Mouse (Mus musculus) brain, embryonic 14.5 days (tissue): ENCODE data around the gene Ascl3. TPM values are rescaled to one million over a fixed set of nuclear protein-coding genes. Genes with fewer than 3 reads are reported as not detected.

Experiments used
- DNase-seq: peaks from one replicate; pipeline ENCODE4 v3.0.0-alpha.2; 2011; ENCODE audit warnings: low read depth
- CTCF ChIP-seq: fragments of 200-500 bp; IDR thresholded peaks from 2 replicates; pipeline ENCODE4 v1.5.1; 2012; ENCODE audit warnings: inconsistent platforms, mild to moderate bottlenecking, moderate library complexity, borderline replicate concordance; ENCODE audit not compliant: insufficient read depth, insufficient read length; ENCODE audit errors: extremely low read depth
- POLR2A ChIP-seq: fragments of 200-500 bp; IDR thresholded peaks from 2 replicates; pipeline ENCODE4 v1.6.1; 2012; ENCODE audit warnings: mild to moderate bottlenecking, inconsistent platforms, borderline replicate concordance; ENCODE audit not compliant: poor library complexity, insufficient read depth, insufficient read length, severe bottlenecking; ENCODE audit errors: extremely low read depth
- polyA plus RNA-seq: library from polyadenylated mRNA; depleted of rRNA; stranded (reverse); fragments of >200 nt; gene quantifications from 2 replicates; pipeline ENCODE4 v1.2.3, GENCODE M21; 2012

Gene Ascl3
- polyA plus RNA-seq, 1 experiment, result 0.14 TPM

DNA sequence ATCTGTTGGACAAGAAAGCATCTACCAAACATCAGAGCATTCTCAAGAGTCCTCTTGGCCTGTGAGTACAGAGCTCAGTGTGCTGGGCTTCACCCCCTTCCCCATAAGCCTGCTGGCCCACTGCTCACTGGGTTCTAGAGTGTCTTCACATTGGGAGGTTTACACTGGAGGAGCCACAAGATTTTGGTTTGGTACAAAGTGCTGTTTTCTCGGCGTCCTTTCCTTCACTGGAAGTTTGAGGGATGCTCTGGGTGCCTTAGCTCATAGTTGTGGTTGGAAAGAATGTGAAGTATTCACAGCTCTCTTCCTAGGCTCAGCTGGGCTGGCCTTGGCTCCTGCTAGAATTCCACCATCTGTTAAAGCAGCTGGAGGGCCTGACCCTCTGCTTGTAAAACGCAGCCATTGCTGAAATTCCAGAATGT is 22.6 kb downstream of the Ascl3 start:
- peak; percentile 24 for DNase-seq
- no peak for TF ChIP-seq POLR2A
- TF ChIP-seq CTCF, result no peak

DNA sequence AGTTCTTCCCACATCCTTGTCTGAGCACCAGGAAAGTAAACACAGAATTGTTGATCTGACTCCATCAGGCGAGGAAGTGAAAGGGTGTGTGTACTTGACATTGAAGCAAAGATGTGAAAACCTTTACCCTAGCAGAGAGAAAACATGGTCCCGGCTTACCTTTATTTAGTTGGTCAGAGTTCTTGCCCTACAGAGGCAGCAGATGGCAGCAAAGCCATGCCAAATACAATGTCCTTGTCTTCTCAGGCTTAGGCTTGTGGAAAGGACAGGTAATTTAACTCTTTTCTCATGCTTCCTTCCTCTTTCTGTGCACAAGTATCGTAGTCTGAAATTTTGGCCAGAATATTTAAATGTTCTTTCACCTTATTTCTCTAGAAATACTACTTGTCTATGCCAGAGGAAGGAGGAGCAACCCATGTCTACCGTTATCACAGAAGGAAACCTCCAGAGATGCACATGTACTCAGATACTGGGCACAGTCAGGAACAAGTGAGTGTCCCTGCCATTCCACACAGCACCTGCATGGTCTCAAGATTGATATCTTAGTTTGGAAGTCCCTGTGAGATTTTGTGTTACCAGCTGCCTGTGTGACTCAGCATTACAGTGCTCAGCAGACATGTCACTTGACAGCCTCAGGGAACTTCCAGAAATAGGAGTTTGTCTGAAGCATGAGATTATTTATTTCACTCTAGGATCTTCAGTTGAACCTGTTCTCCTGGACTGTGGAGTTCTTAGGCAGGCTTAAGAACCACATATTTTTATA is 24.3 kb downstream of the Ascl3 start:
- peak; percentile 69; the same call in 1 of the 2 replicates for TF ChIP-seq CTCF
- no peak for TF ChIP-seq POLR2A
- DNase-seq, result peak; percentile 83

GRCm38 (mm10) chr7:109704461-109704860 is 27.1 kb downstream of the Ascl3 start:
- TF ChIP-seq CTCF (no peak), POLR2A (no peak)
- DNase-seq, result no peak

DNA sequence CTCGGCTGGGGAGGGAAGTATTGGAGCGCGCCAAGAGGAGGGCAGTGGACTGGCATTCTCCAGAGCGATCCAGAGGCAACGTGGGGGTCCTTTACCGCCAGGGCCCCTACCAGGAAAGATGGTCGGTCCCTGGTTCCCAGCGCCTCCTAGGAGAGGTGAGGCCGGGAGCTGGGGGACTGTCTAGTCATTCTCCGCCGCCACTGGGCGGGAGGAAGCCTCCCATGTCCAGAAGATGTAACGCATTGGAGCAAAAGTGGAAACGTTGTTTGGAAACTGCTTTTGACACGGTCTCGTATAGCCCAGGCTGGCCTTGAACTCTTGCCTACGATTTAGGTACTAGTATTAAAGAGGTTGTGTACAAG is 27.5 kb downstream of the Ascl3 start:
- no peak for TF ChIP-seq CTCF
- no peak for TF ChIP-seq POLR2A
- DNase-seq, result no peak

GRCm38 (mm10) chr7:109703190-109704015 is 28.1 kb downstream of the Ascl3 start, which contains the start of the genes St5 and Akip1:
St5 (minus strand) TSS chr7:109703605.
Akip1 (plus strand) TSS chr7:109703690.
- DNase-seq, result peak; percentile 97
- TF ChIP-seq CTCF (no peak), POLR2A (peak; percentile 57; the same call in 1 of the 2 replicates)

DNA sequence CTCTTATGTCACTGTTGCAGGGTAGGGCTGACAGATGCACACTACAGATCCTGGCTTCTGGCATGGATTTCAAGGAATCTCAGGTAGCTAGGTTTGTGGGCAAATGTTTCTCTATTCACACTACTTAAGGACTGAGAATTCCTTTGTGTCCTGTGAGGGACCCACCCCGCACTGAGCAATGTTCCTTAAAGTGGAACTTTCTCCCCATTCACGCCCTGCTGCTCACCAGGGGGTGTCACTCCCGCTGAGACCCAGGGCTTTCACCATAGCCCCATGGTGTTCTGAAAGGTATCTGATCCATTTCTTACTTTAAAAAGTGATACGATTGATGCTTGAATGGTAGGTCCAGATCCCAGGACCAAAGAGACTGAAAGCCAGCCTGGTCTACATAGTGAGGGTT is 28.8 kb downstream of the Ascl3 start:
- no peak for DNase-seq
- TF ChIP-seq POLR2A (no peak), CTCF (no peak)

DNA sequence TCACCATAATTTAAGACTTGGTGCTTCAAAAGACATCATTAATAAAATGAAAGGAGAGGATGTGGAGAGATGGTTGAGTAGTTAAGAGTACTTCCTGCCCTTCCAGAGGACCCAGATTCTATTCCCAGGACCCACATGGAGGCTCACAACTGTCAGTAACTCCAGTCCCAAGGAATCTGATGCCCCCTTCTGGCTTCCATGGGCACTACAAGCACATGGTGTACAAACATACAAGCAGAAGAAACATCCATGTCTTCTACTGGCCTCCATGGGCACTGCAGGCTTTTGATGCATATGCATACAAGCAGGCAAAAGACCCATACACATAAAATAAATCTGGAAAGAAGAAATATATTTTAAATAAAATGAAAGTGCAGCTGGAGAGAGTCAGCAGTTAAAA is 31.3 kb downstream of the Ascl3 start:
- no peak for TF ChIP-seq CTCF
- no peak for TF ChIP-seq POLR2A
- DNase-seq, result no peak

DNA sequence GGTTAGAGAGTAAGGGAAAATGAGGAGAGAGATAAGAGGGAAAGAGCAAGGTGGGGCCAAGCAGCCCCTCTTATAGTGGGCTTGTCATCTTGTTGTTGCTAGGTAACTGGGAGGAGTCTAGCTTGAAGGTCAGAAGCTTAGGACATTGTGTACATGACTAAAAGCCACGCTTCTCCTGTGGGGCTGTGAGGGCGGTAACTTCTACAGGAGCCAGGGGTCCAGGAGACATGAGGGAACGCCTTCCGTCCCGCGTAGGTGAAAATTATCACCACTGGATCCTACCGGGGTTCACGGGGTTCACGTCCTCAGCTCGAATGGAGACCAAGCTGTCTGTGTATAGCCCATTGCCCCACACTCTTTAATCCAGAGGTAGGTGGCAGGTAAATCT is 36.2 kb downstream of the Ascl3 start:
- TF ChIP-seq CTCF (no peak), POLR2A (no peak)
- DNase-seq, result no peak

DNA sequence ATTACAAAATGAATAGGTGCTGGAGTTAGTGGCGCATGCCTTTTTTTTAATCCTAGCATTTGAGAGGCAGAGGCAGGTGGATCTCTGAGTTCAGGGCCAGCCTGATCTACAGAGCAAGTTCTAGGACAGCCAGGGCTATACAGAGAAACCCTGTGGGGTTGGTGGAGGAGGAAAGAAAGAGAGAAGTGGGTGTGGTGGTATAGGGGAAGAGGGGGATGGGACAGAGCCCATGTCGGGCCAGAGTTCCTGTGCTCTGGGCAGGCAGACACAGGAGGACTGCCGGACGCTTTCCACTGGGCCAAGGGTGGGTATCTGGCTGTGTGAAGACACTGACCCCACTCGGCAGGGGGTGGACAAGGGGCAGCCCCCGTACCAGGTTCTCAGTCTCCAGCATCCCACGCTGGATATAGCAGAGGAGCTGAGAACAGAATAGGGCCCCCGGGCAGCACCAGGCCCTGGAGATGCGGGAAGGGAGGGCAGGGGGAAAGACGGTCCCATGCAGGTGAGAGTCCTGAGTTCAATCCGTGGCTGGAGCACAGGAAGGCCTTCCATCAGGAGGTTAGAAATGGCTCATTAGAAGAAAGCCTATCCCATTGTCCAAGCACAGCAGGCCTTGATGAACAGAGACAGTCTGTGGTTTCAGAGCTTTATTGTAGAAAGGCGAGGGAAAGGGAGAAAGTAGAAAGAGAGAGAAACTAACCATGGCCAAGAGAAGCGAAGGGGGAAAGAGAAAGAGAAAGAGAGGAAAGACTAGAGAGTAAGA is 36.8 kb downstream of the Ascl3 start:
- no peak for TF ChIP-seq POLR2A
- no peak for TF ChIP-seq CTCF
- DNase-seq, result no peak

DNA sequence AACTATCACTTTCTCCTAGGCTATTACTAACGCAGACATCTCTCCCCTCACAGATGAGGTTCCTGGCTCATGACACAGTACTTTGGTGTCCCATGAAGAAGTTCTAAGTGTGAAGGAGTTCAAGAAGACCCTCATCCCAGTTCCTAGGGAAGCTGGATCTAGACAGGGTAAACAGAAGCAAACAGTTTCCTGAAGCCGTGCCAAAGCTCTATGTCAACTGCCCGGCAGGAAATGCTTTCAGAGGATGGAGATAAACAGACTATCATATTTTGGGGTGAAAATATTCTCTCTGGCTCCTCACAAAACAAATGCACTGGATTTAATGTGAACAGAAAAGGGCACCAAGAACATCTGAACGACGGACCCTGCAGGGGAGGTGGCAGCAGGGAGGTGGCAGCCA is 40.6 kb downstream of the Ascl3 start:
- TF ChIP-seq CTCF (no peak), POLR2A (no peak)
- DNase-seq, result no peak

DNA sequence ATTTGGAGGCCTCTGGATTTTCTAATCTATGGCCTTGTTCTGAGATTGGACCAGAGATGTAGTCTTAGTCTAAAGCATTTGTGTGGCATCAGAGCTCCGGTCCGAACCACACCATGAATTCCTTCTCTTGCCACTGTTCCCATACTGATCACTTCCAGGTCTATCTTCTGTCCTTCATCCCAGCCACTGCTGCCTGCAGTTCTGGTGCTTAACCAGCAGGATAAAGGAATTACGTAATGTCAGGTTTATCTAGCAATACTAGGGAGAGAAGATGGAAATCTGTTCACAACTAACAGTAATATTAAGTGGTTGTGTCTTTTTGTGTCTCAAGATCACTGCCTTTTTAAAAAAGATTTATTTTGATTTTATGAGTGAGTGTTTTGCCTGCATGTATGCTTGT is 41.4 kb downstream of the Ascl3 start:
- TF ChIP-seq CTCF, result peak; percentile 6; the same call in 1 of the 2 replicates
- no peak for TF ChIP-seq POLR2A
- DNase-seq, result no peak

DNA sequence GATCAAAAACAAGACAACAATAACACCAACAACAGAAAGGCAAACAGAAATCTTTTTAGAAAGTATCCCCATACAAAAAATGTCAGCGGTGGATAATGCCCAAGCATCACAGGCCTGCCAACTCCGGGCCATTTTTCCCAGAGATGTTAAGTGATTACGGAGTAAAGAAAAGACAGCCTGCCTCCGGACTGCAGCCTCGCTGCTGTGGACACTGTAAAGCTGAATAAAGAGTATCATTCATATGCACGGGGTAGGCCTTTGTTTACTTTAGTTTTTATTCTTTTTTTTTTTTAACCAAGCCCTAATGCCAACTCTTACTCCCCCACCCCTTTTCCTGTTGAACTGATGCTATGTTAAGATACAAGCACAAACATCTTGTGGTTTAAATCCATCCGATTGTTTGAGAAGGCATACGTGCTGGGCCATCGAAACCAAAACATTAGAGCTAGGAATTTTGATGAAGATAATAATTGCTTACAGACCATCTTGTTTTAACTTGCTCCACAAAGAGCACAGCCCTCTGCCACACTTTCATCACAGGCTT is 44.9 kb downstream of the Ascl3 start:
- peak; percentile 59 for DNase-seq
- TF ChIP-seq CTCF (no peak), POLR2A (no peak)
